Mouse (Mus musculus) activated CD4-positive, CD25-positive, alpha-beta regulatory T cell, adult 4 months (primary cell): Measurements from ENCODE around the gene Slc38a10. TPM values are rescaled to one million over a fixed set of nuclear protein-coding genes. Genes with fewer than 3 reads are reported as not detected.

ENCODE experiments used
- ATAC-seq: one replicate; pipeline ENCODE4 v1.8.0; 2017
- polyA plus RNA-seq, 2 experiments: library from polyadenylated mRNA; unstranded; fragments of 100-300 nt; shearing (Covaris generic); gene quantifications; one replicate each; pipeline ENCODE4 v1.2.1; 2017

Slc38a10 gene
- polyA plus RNA-seq, 2 experiments from 2014 or later = 30.8 to 54.7 TPM

DNA sequence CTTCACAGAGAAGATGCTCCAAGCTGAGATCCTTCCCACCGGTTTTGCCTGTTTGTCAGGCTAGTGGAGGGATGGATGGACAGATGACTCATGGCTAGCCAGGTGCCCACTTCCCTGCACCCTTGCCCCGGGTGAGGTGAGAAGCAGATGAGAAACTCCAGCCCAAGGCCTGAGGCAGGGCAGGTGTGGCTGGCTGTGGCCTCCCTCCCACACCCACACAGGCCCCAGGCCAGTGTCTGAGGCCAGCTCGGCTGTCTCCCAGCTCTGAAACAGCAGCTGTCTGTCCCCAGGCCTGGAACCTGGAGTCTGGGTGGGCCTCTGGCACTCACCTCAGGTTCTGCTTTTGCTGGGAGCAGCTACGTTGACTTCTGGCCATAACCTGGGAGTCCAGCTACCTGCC lies 24.8 kb upstream of the Slc38a10 start:
- ATAC-seq = no peak

- ATAC-seq = no peak
Observed at GRCm38 (mm10) chr11:120173213-120173612, 22.1 kb upstream of the Slc38a10 start.

DNA sequence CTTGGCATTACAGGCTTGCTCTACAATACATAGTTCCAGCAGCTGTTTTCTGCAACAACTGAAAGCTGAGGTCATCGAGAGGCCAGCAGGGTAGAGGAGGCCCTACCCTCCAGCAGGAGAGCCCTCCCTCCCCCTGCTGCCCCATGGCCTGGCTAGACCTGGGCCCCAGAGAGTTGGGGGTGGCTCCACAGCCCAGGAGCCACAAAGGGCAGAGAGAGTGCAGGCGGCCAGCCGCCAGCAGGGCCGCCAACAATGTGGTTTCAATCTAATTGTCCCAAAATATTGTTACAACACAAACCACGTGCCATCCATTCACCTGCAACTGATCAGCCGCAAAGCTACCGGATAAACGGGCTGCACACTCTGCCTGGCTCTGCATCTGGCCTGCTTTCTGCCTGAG lies 20.0 kb upstream of the Slc38a10 start:
- ATAC-seq = no peak

DNA sequence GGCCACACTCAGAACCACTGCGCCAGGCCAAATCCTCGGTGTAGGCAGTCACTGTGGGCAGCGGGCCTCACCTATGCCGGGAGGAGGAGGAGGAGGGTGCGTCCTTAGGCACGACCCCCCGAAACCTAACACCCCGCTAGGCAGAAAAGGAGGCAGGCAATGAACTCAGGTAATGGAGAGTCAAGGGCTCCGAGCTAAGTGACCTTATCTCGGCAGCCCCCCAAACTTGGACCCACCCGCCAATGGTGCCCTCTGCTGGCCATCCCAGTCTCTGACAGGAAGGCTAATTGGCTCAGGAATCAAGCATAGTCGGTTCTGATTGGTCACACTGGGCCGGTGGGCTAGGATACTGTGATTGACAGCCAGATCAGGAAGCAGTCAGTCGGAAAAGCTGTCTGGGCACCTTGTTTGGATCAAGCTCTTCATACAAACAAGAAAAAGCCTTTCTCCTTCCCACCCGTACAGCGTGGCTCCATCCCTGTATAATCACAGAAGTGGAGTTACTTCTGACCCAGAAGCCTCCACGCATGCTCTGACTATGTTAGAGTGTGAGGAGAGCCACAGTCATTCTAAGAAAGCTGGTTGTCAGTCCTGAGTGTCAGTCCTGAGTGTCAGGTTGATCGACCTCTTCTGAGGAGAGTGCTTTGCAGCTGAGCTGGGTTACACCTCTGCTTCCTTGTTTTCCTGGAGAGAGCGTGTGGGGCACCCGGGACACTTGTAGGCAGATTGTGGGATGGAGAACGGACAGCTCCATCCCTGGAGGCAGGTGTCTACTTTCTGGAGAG lies 18.3 kb upstream of the Slc38a10 start:
- no peak for ATAC-seq

DNA sequence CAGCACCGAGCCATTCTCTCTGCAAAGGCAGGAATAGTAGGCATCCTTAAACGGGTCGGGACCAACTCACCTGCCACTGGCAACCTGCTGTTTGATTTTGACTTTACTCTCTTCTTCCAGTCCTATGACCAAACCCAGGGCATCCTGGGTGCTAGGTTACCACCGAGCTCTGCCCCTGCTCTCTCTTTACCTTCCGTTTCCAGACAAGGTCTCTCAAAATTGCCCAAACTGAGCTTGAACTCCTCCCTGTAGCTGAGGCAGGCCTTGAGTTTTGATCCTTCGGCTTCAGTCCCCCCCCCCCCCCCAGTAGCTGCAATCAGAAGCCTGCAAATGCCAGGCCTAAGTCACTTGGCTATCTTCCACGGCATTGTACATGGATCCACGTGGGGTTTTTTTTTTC lies 17.4 kb upstream of the Slc38a10 start:
- ATAC-seq = no peak

GRCm38 (mm10) chr11:120167921-120168356 lies 16.8 kb upstream of the Slc38a10 start:
- no peak for ATAC-seq

DNA sequence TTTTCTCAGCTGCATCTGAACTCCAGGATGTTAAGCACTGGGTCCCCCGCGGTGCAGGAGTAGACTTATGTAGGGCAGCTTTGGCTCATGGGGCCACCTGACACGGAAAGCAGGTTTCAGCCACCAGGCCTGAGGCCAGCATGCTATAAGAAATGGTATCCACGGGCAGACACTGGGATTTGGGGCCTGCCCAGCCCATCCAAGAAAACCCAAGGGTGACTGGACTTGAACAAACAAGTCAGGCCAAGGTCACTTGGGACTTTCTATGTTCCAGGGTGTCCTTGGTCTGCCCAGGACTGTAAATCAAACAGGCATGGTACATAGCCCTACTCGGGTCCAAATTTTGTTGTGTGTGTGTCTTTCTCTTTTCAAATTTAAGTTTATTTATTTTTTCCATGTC lies 15.9 kb upstream of the Slc38a10 start:
- no peak for ATAC-seq

DNA sequence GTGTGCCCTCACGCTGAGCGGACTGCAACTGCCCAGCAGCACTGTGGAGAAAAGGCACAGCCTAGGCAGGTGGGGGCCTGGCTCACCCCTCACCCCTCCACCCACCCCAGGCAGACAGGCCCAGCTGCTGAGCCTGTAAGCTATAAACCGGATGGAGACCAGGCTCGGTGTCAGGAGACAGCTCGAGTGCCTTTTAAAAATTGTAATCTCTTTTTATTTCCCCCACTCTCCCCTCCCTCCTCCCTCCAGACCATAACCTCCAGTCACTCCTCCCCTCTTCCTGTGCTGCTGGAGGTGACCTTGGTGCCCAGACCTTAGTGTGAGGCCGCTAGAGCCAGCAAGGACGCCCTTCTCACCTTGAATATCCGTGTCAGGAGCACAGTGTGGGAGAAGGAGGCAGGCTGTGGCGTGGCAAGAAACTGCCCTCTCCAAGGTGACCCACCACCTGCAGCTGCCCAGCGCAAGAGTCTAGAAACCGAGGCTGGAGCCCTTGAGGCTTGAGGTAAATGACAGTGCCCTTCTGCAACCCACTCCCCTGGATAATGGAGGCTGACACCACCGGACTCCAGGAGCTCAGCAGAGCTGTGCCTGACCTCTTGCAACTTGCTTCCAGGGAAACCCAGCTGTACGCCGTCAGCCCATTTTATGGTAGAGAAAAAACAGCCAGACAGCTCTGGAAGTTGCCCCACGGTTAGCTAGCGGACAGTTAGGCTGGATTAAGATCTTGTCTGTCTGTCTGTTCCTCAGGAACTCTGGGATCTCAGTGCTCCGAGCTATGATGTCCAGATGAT lies 13.5 kb upstream of the Slc38a10 start:
- no peak for ATAC-seq

DNA sequence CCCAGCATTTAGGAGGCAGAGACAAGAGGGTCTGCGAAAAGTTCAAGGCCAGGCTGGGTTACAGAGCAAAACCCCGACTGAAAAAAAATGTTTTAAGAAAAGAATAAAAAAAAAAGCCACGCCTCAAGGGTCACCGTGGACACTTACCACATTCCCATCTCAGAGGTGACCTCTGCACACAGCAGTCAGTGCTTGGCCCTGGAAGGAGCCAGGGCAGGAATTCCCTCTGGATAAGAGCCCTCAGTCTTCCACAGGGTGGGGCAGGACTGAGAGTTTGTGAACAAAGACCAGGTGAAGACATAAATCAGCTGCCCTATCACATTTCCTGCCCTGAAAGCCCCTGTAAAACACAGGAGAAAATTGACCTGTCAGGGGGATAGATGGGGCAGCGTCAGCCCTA lies 12.9 kb upstream of the Slc38a10 start:
- ATAC-seq = no peak

DNA sequence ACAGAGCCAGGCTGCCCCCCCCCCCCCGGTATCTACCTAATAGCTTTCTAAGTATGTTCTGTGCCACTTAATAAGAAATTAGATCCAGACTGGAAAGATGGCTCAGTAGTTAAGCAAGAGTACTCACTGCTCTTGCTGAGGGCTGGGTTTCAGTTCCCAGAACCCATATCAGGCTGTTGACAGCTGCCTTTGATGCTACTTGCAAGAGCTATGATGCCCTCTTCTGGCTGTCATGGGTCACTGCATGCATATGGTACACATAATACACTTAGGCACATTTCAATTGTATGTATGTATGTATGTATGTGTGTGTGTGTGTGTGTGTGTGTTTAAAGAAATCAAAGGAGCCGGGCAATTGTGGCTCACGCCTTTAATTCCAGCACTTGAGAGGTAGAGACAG lies 12.1 kb upstream of the Slc38a10 start:
- ATAC-seq = no peak

- no peak for ATAC-seq
Observed at GRCm38 (mm10) chr11:120161245-120161644, 10.1 kb upstream of the Slc38a10 start.

DNA sequence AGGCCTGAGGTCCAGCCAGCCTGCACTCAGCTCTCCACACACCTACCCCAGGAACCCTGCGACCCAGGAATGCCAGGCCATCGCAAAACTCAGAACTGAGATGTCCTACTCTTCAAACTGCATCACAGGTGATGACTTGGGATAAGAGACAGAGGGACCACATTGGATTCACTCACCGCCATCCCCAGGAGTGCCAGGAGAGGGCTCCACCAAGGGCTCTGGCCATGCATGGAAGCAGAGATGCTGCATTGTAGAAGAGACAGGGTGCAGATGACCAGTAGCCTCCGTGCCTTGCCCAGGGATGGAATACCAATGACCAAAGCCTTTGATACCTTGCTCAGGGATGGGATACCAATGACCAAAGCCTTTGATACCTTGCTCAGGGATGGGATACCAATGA lies 9.3 kb upstream of the Slc38a10 start:
- ATAC-seq = no peak

GRCm38 (mm10) chr11:120159653-120160052 lies 8.5 kb upstream of the Slc38a10 start:
- ATAC-seq = no peak

GRCm38 (mm10) chr11:120158828-120159227 lies 7.7 kb upstream of the Slc38a10 start:
- no peak for ATAC-seq

DNA sequence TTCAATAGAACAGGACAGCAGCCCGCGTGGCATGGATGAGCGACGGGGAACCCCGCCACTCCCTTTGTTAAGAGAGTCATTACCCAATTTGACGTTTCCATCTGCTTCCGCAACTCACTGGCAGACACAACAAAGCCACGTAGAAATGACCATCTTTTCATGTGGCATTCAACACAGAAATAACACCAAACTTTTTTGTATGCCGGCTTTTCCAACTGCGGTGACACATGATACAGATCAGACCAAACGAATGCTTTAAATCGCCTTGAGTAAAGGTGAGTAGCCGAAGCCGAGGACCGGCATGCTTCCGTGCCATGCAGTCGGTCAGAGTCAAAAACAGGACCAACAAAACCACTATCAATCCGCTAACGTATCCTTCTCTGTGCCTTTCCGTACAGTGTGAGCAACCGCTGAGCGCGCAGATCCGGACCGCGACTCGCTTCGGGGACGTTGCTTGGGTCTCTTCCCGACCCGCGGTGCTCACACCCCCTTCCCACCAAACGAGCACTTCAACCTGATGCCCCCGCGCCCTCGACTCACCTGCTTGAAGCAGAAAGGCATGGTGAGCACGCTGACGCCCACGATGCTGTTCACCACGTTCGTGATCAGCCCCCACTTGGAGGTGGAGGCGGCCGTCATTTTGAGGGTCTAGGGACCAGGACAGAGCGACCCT lies 570 bp downstream of the Slc38a10 start:
- ATAC-seq = peak; percentile 35

DNA sequence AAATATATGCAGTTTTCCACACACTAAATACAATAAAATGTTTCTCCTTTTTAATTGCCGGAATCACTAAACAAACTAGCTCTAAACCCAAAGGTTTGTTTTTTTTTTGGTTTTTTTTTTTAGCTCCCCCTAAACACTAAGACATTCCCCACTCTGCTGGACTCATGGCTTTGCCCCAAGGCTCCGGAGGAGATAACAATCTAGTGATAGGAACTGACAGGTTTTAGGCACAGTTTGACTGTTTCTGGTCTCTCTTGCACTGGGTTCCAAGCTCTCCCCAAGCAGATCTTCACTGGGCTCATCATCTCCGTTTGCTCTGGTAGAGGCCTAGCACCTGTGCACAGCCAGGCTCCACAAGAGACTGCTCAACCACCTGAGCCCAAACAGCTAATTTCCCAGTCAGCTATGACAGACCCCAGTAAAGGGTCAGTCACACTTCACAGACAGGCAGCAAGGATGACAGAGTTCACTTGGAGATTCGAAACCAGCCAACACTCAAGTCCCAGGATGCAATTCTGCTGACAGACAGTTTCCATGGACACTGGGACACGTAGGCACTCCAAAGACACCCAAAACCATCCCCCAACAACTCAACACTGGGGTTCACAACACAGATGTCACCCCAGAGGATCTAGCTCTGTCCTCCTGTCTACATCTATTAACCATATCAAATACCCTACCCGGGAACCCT lies 1.5 kb downstream of the Slc38a10 start:
- no peak for ATAC-seq

GRCm38 (mm10) chr11:120148201-120148855 lies 2.8 kb downstream of the Slc38a10 start:
- no peak for ATAC-seq

- ATAC-seq = no peak
Observed at GRCm38 (mm10) chr11:120143708-120144497, 7.2 kb downstream of the Slc38a10 start.

GRCm38 (mm10) chr11:120142601-120143051 lies 8.5 kb downstream of the Slc38a10 start:
- ATAC-seq = peak; percentile 88

DNA sequence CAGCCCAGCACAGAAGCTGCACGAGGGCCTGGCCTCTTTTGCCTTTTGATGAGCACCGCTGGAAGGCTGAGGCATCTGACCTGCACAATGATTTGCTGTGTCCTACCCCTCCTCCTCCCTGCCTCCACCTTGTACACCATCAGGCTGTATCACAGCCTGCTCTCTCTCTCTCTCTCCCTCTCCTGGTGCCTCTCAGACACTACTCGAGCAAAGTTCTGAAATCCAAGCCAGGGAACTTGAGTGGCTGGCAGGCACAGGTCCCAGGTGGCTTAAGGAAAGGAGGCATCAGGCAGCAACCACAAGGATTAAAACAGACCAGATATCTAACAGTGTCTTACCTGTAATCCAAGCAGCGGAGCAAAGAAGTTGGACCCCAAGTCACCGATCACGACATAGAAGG lies 10.9 kb downstream of the Slc38a10 start:
- no peak for ATAC-seq

DNA sequence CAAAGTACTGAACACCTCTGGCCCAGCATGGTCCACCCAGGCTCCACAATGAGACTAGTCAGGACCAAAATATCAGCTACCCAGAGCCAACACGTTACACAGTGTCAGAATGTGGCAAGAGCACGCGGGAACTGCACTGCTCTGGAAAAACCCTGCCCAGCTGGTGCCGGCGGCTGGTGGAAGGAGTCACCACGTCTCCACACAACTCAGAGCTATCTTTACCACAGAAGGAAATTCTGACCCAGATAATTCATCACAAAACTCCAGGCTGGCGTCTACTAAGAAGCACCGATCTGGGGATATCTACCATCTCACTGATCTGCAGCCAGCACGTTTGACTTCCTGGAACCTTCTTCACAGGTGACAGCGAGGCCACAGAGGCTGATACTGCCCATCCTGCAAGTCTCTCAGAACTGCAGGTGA lies 11.8 kb downstream of the Slc38a10 start:
- peak; percentile 35 for ATAC-seq
